Comparison of ENCODE assay signal across 8 mouse cellular contexts in the genomic region with DNA sequence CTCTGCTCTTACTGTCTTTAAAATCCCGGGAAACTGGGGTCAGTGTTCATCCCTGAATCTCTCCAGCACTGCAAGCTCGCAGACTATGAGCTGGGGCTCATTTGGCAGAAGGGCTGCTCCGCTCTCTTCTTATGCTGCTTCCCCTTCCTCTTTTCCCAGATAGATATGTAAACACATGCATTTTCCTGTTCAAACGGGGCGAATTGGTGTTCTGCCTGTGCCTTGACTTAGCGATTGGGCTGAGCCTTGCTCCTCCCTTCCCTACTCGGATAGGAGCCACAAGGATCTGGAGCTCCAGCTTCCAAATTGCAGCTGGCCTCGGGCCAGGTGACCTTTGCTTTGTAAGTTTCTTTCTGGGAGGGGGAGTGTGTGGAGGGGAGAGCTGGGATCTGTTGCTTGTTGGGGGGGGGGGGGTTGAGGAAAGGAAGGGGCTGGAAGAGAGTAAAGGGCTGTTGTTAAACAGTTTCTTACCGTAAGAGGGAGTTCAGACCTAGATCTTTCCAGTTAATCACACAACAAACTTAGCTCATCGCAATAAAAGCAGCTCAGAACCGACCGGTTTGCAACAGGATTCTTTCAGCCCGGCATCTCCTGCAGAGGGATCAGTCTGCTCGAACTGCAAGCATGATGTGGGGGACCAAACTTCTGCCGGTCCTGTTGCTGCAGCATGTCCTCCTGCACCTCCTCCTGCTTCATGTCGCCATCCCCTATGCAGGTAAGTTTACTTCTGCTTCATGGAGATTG. TPM values are rescaled to one million over a fixed set of nuclear protein-coding genes. Genes with fewer than 3 reads are reported as not detected.
DNase-seq lines count a peak whose midpoint lies in the region; ATAC-seq and TF ChIP-seq lines count a peak whose summit lies in the region.

A gene (plus strand): TSS at position 192 of the 744 bp plus-strand sequence.

- TF ChIP-seq CTCF in heart, adult 2 months (IDR thresholded peaks at IDR 0.05) = no peak

- TF ChIP-seq EP300 in heart, adult 2 months (IDR thresholded peaks at IDR 0.05; ENCODE audit: insufficient read depth, low read depth, low read length) = no peak

- H3K9ac ChIP-seq in embryonic facial prominence, embryonic 11.5 days (replicated peaks; ENCODE audit: low read length) = peak within 1 kb of the TSS; percentile 41
- peak within 1 kb of the TSS; percentile 28 for H3K9ac ChIP-seq in heart, adult 2 months (ENCODE audit: low read depth, low read length)
- H3K9ac ChIP-seq in limb, embryonic 15.5 days = peak within 1 kb of the TSS; percentile 28
- no peak within 1 kb of the TSS for H3K9ac ChIP-seq in midbrain, embryonic 12.5 days (replicated peaks)
- no peak within 1 kb of the TSS; the same call in 1 of the 2 replicates for H3K9ac ChIP-seq in stomach, embryonic 14.5 days (replicated peaks; ENCODE audit: low read depth, low read length)

- no peaks in the 10 kb centered on the region for H3K9me3 ChIP-seq in embryonic facial prominence, embryonic 11.5 days (replicated peaks; ENCODE audit: control insufficient read depth, low read length)
- no peaks in the 10 kb centered on the region for H3K9me3 ChIP-seq in limb, embryonic 15.5 days
- H3K9me3 ChIP-seq in midbrain, embryonic 12.5 days = no peaks in the 10 kb centered on the region
- H3K9me3 ChIP-seq in stomach, embryonic 14.5 days (ENCODE audit: control insufficient read depth, low read depth, low read length) = no peaks in the 10 kb centered on the region

- peak within 1 kb of the TSS; percentile 3; the same call in 1 of the 2 replicates for H3K27ac ChIP-seq in embryonic facial prominence, embryonic 11.5 days (replicated peaks; ENCODE audit: low read depth, low read length)
- H3K27ac ChIP-seq in heart, adult 2 months = peak within 1 kb of the TSS; percentile 45
- H3K27ac ChIP-seq in limb, embryonic 15.5 days = 0 out of 2 replicates have a peak within 1 kb of the TSS, but pooled peaks have one; percentile 51
- no peak within 1 kb of the TSS for H3K27ac ChIP-seq in midbrain, embryonic 12.5 days (replicated peaks)
- peak within 1 kb of the TSS; percentile 0; the same call in 1 of the 2 replicates for H3K27ac ChIP-seq in stomach, embryonic 14.5 days (ENCODE audit: low read length)

- peak within 1 kb of the TSS; percentile 42 for H3K4me2 ChIP-seq in embryonic facial prominence, embryonic 11.5 days (ENCODE audit: low read depth, low read length)
- peak within 1 kb of the TSS; percentile 52 for H3K4me2 ChIP-seq in limb, embryonic 15.5 days
- H3K4me2 ChIP-seq in midbrain, embryonic 12.5 days (replicated peaks) = peak within 1 kb of the TSS; percentile 41
- H3K4me2 ChIP-seq in stomach, embryonic 14.5 days (replicated peaks; ENCODE audit: low read depth, low read length) = peak within 1 kb of the TSS; percentile 50

- 4% methylated on average over 16 of the region's 16 CpGs for WGBS in embryonic facial prominence, embryonic 11.5 days
- 4% methylated on average over 16 of the region's 16 CpGs for WGBS in heart, adult 2 months
- 3% methylated on average over 16 of the region's 16 CpGs for WGBS in limb, embryonic 15.5 days
- 8% methylated on average over 16 of the region's 16 CpGs for WGBS in midbrain, embryonic 12.5 days
- WGBS in stomach, embryonic 14.5 days = 3% methylated on average over 16 of the region's 16 CpGs

- H3K27me3 ChIP-seq in embryonic facial prominence, embryonic 11.5 days (ENCODE audit: control insufficient read depth, insufficient read depth, low read length) = no peaks in the 10 kb centered on the region
- no peaks in the 10 kb centered on the region for H3K27me3 ChIP-seq in heart, adult 2 months (ENCODE audit: control insufficient read depth, insufficient read depth, low read length)
- no peaks in the 10 kb centered on the region for H3K27me3 ChIP-seq in limb, embryonic 15.5 days
- no peaks in the 10 kb centered on the region; the same call in 1 of the 2 replicates for H3K27me3 ChIP-seq in midbrain, embryonic 12.5 days
- no peaks in the 10 kb centered on the region for H3K27me3 ChIP-seq in stomach, embryonic 14.5 days (ENCODE audit: control insufficient read depth, insufficient read depth, low read length)

- TF ChIP-seq POLR2A in heart, adult 2 months (IDR thresholded peaks at IDR 0.05; ENCODE audit: insufficient read depth, low read depth, low read length) = no peak

- no peaks in the 10 kb centered on the region for H3K79me2 ChIP-seq in heart, adult 2 months (replicated peaks; ENCODE audit: control insufficient read depth, insufficient read depth, low read length)

- H3K36me3 ChIP-seq in embryonic facial prominence, embryonic 11.5 days (replicated peaks; ENCODE audit: control insufficient read depth, insufficient read depth, low read depth, low read length) = no peaks in the 10 kb centered on the region
- no peaks in the 10 kb centered on the region for H3K36me3 ChIP-seq in heart, adult 2 months (ENCODE audit: control insufficient read depth, insufficient read depth, low read length)
- H3K36me3 ChIP-seq in limb, embryonic 15.5 days = no peaks in the 10 kb centered on the region
- no peaks in the 10 kb centered on the region for H3K36me3 ChIP-seq in midbrain, embryonic 12.5 days
- H3K36me3 ChIP-seq in stomach, embryonic 14.5 days (ENCODE audit: control insufficient read depth, insufficient read depth, low read length) = no peaks in the 10 kb centered on the region

- peak; percentile 59 for ATAC-seq in embryonic facial prominence, embryonic 11.5 days (replicated peaks; ENCODE audit: insufficient number of reproducible peaks, low FRiP score, low TSS enrichment, low read depth)
- ATAC-seq in limb, embryonic 15.5 days (ENCODE audit: insufficient number of reproducible peaks, low FRiP score, low TSS enrichment, low read depth) = no peak; the same call in 1 of the 2 replicates
- peak; percentile 30 for ATAC-seq in midbrain, embryonic 12.5 days (ENCODE audit: low FRiP score, low read depth)
- peak; percentile 84 for ATAC-seq in stomach, embryonic 14.5 days (ENCODE audit: insufficient number of reproducible peaks, insufficient read depth, low FRiP score, low read depth)

- intact Hi-C loops in heart, adult 2 months (cut with DNase I) = no loop called here

- H3K4me3 ChIP-seq in embryonic facial prominence, embryonic 11.5 days (ENCODE audit: low read depth, low read length) = peak within 1 kb of the TSS; percentile 30
- H3K4me3 ChIP-seq in heart, adult 2 months = peak within 1 kb of the TSS; percentile 13
- peak within 1 kb of the TSS; percentile 36 for H3K4me3 ChIP-seq in limb, embryonic 15.5 days
- peak within 1 kb of the TSS; percentile 12; the same call in 1 of the 2 replicates for H3K4me3 ChIP-seq in midbrain, embryonic 12.5 days
- peak within 1 kb of the TSS; percentile 22 for H3K4me3 ChIP-seq in stomach, embryonic 14.5 days (ENCODE audit: low read depth, low read length)

- no peaks in the 10 kb centered on the region for H3K4me1 ChIP-seq in embryonic facial prominence, embryonic 11.5 days (ENCODE audit: control insufficient read depth, insufficient read depth, low read length)
- H3K4me1 ChIP-seq in heart, adult 2 months (ENCODE audit: control insufficient read depth, insufficient read depth, low read length) = no peaks in the 10 kb centered on the region
- peaks cover 8% of the 10 kb centered on the region for H3K4me1 ChIP-seq in limb, embryonic 15.5 days
- H3K4me1 ChIP-seq in midbrain, embryonic 12.5 days = 0 out of 2 replicates have a peak, but pooled peaks cover 4% of the 10 kb centered on the region
- H3K4me1 ChIP-seq in stomach, embryonic 14.5 days (ENCODE audit: control insufficient read depth, insufficient read depth, low read length) = no peaks in the 10 kb centered on the region

- peak; percentile 9 to 26 for DNase-seq in cerebellum, postnatal 25 days
- no peak for DNase-seq in cerebellum, adult 9-11 months
- peak; percentile 77 for DNase-seq in embryonic facial prominence, embryonic 11.5 days (ENCODE audit: low spot score)
- DNase-seq in heart, adult 2 months = peak; percentile 50 to 60
- peak; percentile 38 for DNase-seq in kidney, adult 11 months

RNA-seq across cellular contexts. Expression of the gene that starts here (rescaled TPM):
- 4.7 and 6.7 TPM in 2 replicates for polyA plus RNA-seq in embryonic facial prominence, embryonic 11.5 days (2014; fragmentation: Nextera tagmentation; extraction: Ambion mirVana)
- under 1 TPM; 0.52 to 0.66 TPM for total RNA-seq in heart, adult 2 months (2021)
- 0.35 and 0.43 TPM in 2 replicates for polyA plus RNA-seq in heart, adult 2 months (2012; rRNA removed)
- 3.5 and 4.5 TPM in 2 replicates for polyA plus RNA-seq in limb, embryonic 15.5 days (2015; fragmentation: Nextera tagmentation; extraction: Ambion mirVana)
- 0.39 and 1.2 TPM in 2 replicates for polyA plus RNA-seq in midbrain, embryonic 12.5 days (2016; fragmentation: Nextera tagmentation; extraction: Ambion mirVana)
- polyA plus RNA-seq in stomach, embryonic 14.5 days (2014; fragmentation: Nextera tagmentation; extraction: Ambion mirVana) = 4.3 and 4.5 TPM in 2 replicates

Comparison
In these comparisons a context has a peak if more than half of its experiments do, and no peak if none do; other contexts are left out.
1. Peak in DNase-seq, H3K4me3 ChIP-seq, H3K27ac ChIP-seq and H3K9ac ChIP-seq in heart, adult 2 months; RNA of the gene not detected or under 1 TPM.
2. H3K9ac ChIP-seq: peak in embryonic facial prominence, embryonic 11.5 days (single experiment) and limb, embryonic 15.5 days (single experiment); none in midbrain, embryonic 12.5 days (single experiment) and stomach, embryonic 14.5 days (single experiment).
3. Peak in every context shown above with its lines, with median percentiles within 50 percentile points of each other: H3K4me2 ChIP-seq and H3K4me3 ChIP-seq.